Mouse (Mus musculus): ENCODE data around the gene Smim6. TPM values are rescaled to one million over a fixed set of nuclear protein-coding genes. Genes with fewer than 3 reads are reported as not detected.

The Smim6 gene
- polyA plus RNA-seq, 1 experiment from 2014 or later: 11.8 TPM

- no peaks in the 10 kb centered on the region for H3K36me3 ChIP-seq (ENCODE audit: insufficient read depth, low read length)
- H3K4me3 ChIP-seq (ENCODE audit: low read length): no peak overlapping the region
- no peak for ATAC-seq (ENCODE audit: low FRiP score, low TSS enrichment)
- H3K9me3 ChIP-seq (ENCODE audit: low read length): no peaks in the 10 kb centered on the region
- peak overlapping the region; percentile 21; the same call in 1 of the 2 replicates for H3K4me2 ChIP-seq (replicated peaks; ENCODE audit: low read depth, low read length)
- H3K4me1 ChIP-seq (ENCODE audit: insufficient read depth, low read length): no peaks in the 10 kb centered on the region
- 12% methylated on average over 16 of the region's 17 CpGs for WGBS
- no peak overlapping the region for H3K9ac ChIP-seq (replicated peaks; ENCODE audit: low read length)
- H3K27ac ChIP-seq (ENCODE audit: low read length): no peak overlapping the region
- H3K27me3 ChIP-seq (ENCODE audit: insufficient read depth, low read length): peaks cover 11% of the 10 kb centered on the region; the same call in 1 of the 2 replicates
Observed at GRCm38 (mm10) chr11:115883251-115883650, 28.6 kb upstream of the Smim6 start.

- Histone ChIP-seq H3K9ac (replicated peaks; ENCODE audit: low read length) (no peak overlapping the region), H3K4me1 (ENCODE audit: insufficient read depth, low read length) (no peaks in the 10 kb centered on the region), H3K27me3 (ENCODE audit: insufficient read depth, low read length) (peaks cover 11% of the 10 kb centered on the region; the same call in 1 of the 2 replicates), H3K27ac (ENCODE audit: low read length) (no peak overlapping the region), H3K9me3 (ENCODE audit: low read length) (no peaks in the 10 kb centered on the region), H3K4me3 (ENCODE audit: low read length) (no peak overlapping the region), H3K36me3 (ENCODE audit: insufficient read depth, low read length) (no peaks in the 10 kb centered on the region), H3K4me2 (replicated peaks; ENCODE audit: low read depth, low read length) (no peak overlapping the region)
- 92% methylated on average over 3 of the region's 3 CpGs for WGBS
- no peak for ATAC-seq (ENCODE audit: low FRiP score, low TSS enrichment)
Observed at GRCm38 (mm10) chr11:115884361-115884760, 27.5 kb upstream of the Smim6 start.

- Histone ChIP-seq H3K27me3 (ENCODE audit: insufficient read depth, low read length) (peaks cover 11% of the 10 kb centered on the region; the same call in 1 of the 2 replicates), H3K4me2 (replicated peaks; ENCODE audit: low read depth, low read length) (no peak overlapping the region), H3K27ac (ENCODE audit: low read length) (no peak overlapping the region), H3K36me3 (ENCODE audit: insufficient read depth, low read length) (no peaks in the 10 kb centered on the region), H3K4me3 (ENCODE audit: low read length) (no peak overlapping the region), H3K9me3 (ENCODE audit: low read length) (no peaks in the 10 kb centered on the region), H3K4me1 (ENCODE audit: insufficient read depth, low read length) (no peaks in the 10 kb centered on the region), H3K9ac (replicated peaks; ENCODE audit: low read length) (no peak overlapping the region)
- ATAC-seq (ENCODE audit: low FRiP score, low TSS enrichment): no peak
- WGBS: 75% methylated on average over 11 of the region's 11 CpGs
Observed at GRCm38 (mm10) chr11:115885281-115885680, 26.5 kb upstream of the Smim6 start.

DNA sequence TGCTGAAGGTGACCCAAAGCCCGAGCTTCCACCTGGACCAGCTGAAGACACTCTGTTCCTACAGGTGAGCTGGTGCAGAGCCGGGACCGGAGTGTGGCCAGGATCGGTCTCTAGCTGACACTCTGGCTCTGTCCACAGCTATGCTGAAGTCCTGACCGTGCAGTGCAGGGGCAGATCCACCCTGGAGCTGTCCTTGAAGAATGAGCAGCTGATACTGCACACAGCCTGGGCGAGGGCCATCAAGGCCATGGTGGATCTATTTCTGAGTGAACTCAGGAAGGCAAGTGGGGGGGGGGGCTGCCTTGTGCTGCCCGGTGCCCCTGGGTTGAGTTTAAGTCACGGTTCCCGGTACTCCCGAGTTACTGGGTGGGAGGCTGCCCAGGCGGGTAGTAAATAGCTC is 25.4 kb upstream of the Smim6 start:
- Histone ChIP-seq H3K36me3 (ENCODE audit: insufficient read depth, low read length) (no peaks in the 10 kb centered on the region), H3K27ac (ENCODE audit: low read length) (no peak overlapping the region), H3K4me2 (replicated peaks; ENCODE audit: low read depth, low read length) (no peak overlapping the region), H3K27me3 (ENCODE audit: insufficient read depth, low read length) (peaks cover 11% of the 10 kb centered on the region; the same call in 1 of the 2 replicates), H3K4me3 (ENCODE audit: low read length) (no peak overlapping the region), H3K4me1 (ENCODE audit: insufficient read depth, low read length) (0 out of 2 replicates have a peak, but pooled peaks cover 3% of the 10 kb centered on the region), H3K9me3 (ENCODE audit: low read length) (no peaks in the 10 kb centered on the region), H3K9ac (replicated peaks; ENCODE audit: low read length) (no peak overlapping the region)
- no peak for ATAC-seq (ENCODE audit: low FRiP score, low TSS enrichment)
- 78% methylated on average over 11 of the region's 11 CpGs for WGBS

DNA sequence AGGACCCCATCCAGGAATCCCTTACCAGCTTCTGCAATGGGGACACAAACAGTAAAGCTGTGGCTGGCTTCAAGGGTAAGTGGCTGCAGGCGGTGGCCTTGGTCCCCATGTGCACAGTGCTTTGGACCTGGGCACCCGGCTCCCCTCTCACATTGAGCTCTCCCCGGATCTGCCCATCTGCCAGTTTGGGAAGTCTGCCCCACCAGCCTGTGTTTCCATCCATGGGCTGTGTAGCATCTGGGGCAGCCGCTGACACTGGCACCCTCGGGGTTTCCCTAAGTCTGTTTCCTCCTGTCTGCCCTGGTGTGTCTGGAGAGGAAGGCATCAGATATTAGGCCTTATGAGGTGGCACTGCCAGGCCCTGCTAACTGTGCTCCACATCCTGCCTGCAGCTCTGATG is 23.8 kb upstream of the Smim6 start:
- H3K27ac ChIP-seq (ENCODE audit: low read length): no peak overlapping the region
- no peaks in the 10 kb centered on the region for H3K36me3 ChIP-seq (ENCODE audit: insufficient read depth, low read length)
- H3K9me3 ChIP-seq (ENCODE audit: low read length): no peaks in the 10 kb centered on the region
- ATAC-seq (ENCODE audit: low FRiP score, low TSS enrichment): no peak
- H3K4me3 ChIP-seq (ENCODE audit: low read length): no peak overlapping the region
- 90% methylated on average over 5 of the region's 5 CpGs for WGBS
- no peak overlapping the region for H3K4me2 ChIP-seq (replicated peaks; ENCODE audit: low read depth, low read length)
- no peak overlapping the region for H3K9ac ChIP-seq (replicated peaks; ENCODE audit: low read length)
- peaks cover 7% of the 10 kb centered on the region; the same call in 1 of the 2 replicates for H3K27me3 ChIP-seq (ENCODE audit: insufficient read depth, low read length)
- H3K4me1 ChIP-seq (ENCODE audit: insufficient read depth, low read length): 0 out of 2 replicates have a peak, but pooled peaks cover 3% of the 10 kb centered on the region

GRCm38 (mm10) chr11:115889159-115889558 is 22.7 kb upstream of the Smim6 start:
- Histone ChIP-seq H3K4me3 (ENCODE audit: low read length) (no peak overlapping the region), H3K9me3 (ENCODE audit: low read length) (no peaks in the 10 kb centered on the region), H3K27ac (ENCODE audit: low read length) (no peak overlapping the region), H3K4me2 (replicated peaks; ENCODE audit: low read depth, low read length) (no peak overlapping the region), H3K36me3 (ENCODE audit: insufficient read depth, low read length) (peaks cover under 1% of the 10 kb centered on the region; the same call in 1 of the 2 replicates), H3K27me3 (ENCODE audit: insufficient read depth, low read length) (no peaks in the 10 kb centered on the region), H3K9ac (replicated peaks; ENCODE audit: low read length) (no peak overlapping the region), H3K4me1 (ENCODE audit: insufficient read depth, low read length) (0 out of 2 replicates have a peak, but pooled peaks cover 3% of the 10 kb centered on the region)
- 84% methylated on average over 6 of the region's 6 CpGs for WGBS
- ATAC-seq (ENCODE audit: low FRiP score, low TSS enrichment): no peak

GRCm38 (mm10) chr11:115892213-115892612 is 19.6 kb upstream of the Smim6 start:
- no peaks in the 10 kb centered on the region for H3K27me3 ChIP-seq (ENCODE audit: insufficient read depth, low read length)
- no peak overlapping the region for H3K4me3 ChIP-seq (ENCODE audit: low read length)
- 0 out of 2 replicates have a peak, but pooled peaks have one; percentile 10 for ATAC-seq (ENCODE audit: low FRiP score, low TSS enrichment)
- WGBS: 67% methylated on average over 6 of the region's 6 CpGs
- no peak overlapping the region for H3K27ac ChIP-seq (ENCODE audit: low read length)
- H3K36me3 ChIP-seq (ENCODE audit: insufficient read depth, low read length): peaks cover 10% of the 10 kb centered on the region; the same call in 1 of the 2 replicates
- H3K4me2 ChIP-seq (replicated peaks; ENCODE audit: low read depth, low read length): no peak overlapping the region
- no peaks in the 10 kb centered on the region for H3K9me3 ChIP-seq (ENCODE audit: low read length)
- H3K9ac ChIP-seq (replicated peaks; ENCODE audit: low read length): no peak overlapping the region
- 0 out of 2 replicates have a peak, but pooled peaks cover 3% of the 10 kb centered on the region for H3K4me1 ChIP-seq (ENCODE audit: insufficient read depth, low read length)

- no peak overlapping the region for H3K4me2 ChIP-seq (replicated peaks; ENCODE audit: low read depth, low read length)
Observed at GRCm38 (mm10) chr11:115893071-115893470, 18.7 kb upstream of the Smim6 start.

DNA sequence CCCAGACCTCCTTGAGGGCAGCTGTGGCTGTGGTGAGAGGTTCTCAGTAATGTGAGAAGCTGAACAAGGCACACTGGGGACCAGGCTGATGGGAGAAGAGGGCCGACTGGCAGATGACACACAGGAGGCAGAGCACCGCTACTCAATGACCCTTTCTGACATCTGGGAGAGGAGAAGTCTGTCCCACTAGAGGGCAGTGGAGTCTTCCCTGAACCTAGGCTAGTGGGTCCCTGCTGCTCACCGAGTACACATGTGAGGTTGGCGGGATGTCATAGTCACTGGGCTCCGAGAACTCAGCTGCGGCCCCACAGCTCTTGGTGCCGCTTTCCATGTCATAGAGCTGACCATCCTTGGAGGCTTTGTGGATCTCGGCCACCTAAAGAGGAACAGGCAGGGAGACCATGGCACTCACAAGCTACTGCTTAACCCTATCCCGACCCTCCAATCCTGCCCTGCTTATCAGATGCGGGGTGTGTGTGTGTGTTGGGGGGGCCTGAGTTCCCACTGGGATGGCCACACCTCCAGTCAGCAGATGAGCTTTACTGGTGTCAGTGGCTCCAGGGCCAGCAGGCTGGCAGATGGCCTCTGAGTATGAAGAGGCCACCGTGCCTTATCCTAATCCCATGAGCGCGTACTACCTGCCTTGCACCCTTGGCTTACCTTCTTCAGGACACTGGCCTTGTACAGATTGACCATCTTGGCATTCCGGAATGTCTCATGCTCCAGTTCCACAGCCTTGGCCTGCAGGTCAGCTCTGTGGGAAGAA is 16.9 kb upstream of the Smim6 start:
- H3K4me2 ChIP-seq (replicated peaks; ENCODE audit: low read depth, low read length): no peak overlapping the region
- H3K9me3 ChIP-seq (ENCODE audit: low read length): no peaks in the 10 kb centered on the region
- H3K36me3 ChIP-seq (ENCODE audit: insufficient read depth, low read length): peaks cover 10% of the 10 kb centered on the region; the same call in 1 of the 2 replicates
- H3K9ac ChIP-seq (replicated peaks; ENCODE audit: low read length): no peak overlapping the region
- H3K27me3 ChIP-seq (ENCODE audit: insufficient read depth, low read length): no peaks in the 10 kb centered on the region
- H3K4me3 ChIP-seq (ENCODE audit: low read length): no peak overlapping the region
- peaks cover 20% of the 10 kb centered on the region for H3K4me1 ChIP-seq (ENCODE audit: insufficient read depth, low read length)
- ATAC-seq (ENCODE audit: low FRiP score, low TSS enrichment): no peak
- whole genome bisulfite sequencing: 67% methylated on average over 14 of the region's 14 CpGs
- no peak overlapping the region for H3K27ac ChIP-seq (ENCODE audit: low read length)

More at GRCm38 (mm10) chr11:115893071-115893470, 18.7 kb upstream of the Smim6 start:
- Histone ChIP-seq H3K27me3 (ENCODE audit: insufficient read depth, low read length) (no peaks in the 10 kb centered on the region), H3K36me3 (ENCODE audit: insufficient read depth, low read length) (peaks cover 10% of the 10 kb centered on the region; the same call in 1 of the 2 replicates), H3K9ac (replicated peaks; ENCODE audit: low read length) (no peak overlapping the region), H3K4me3 (ENCODE audit: low read length) (no peak overlapping the region), H3K4me1 (ENCODE audit: insufficient read depth, low read length) (0 out of 2 replicates have a peak, but pooled peaks cover 3% of the 10 kb centered on the region), H3K9me3 (ENCODE audit: low read length) (no peaks in the 10 kb centered on the region), H3K27ac (ENCODE audit: low read length) (no peak overlapping the region)
- no peak for ATAC-seq (ENCODE audit: low FRiP score, low TSS enrichment)
- 85% methylated on average over 9 of the region's 9 CpGs for WGBS

DNA sequence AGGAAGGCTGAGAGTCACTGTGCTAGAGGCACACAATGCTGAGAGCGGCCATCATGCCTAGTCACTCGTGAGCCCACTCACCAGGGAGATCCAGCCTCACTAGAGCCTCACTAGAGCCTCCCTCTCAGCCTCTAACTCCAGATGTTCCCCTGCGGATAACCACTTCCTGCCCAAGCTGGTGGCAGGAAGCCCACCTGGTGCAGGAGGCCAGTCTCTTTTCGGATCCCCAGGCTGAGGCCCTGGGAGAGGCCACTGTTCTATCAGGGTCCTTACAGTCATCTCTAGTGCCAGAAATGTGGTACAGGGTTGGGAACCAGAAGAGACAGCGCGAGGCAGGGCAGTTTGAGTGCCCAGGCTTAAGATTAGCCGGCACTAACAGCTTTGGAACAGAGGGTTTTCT is 13.4 kb upstream of the Smim6 start:
- Histone ChIP-seq H3K9ac (replicated peaks; ENCODE audit: low read length) (no peak overlapping the region), H3K27ac (ENCODE audit: low read length) (peak overlapping the region; percentile 92; the same call in 1 of the 2 replicates), H3K4me1 (ENCODE audit: insufficient read depth, low read length) (peaks cover 40% of the 10 kb centered on the region), H3K4me3 (ENCODE audit: low read length) (no peak overlapping the region), H3K9me3 (ENCODE audit: low read length) (no peaks in the 10 kb centered on the region), H3K36me3 (ENCODE audit: insufficient read depth, low read length) (peaks cover 10% of the 10 kb centered on the region; the same call in 1 of the 2 replicates), H3K4me2 (replicated peaks; ENCODE audit: low read depth, low read length) (no peak overlapping the region), H3K27me3 (ENCODE audit: insufficient read depth, low read length) (no peaks in the 10 kb centered on the region)
- ATAC-seq (ENCODE audit: low FRiP score, low TSS enrichment): no peak
- WGBS: 79% methylated on average over 7 of the region's 7 CpGs

Data from kidney, embryonic 16.5 days (tissue).